Mouse (Mus musculus) lung, adult 2 months (tissue): ENCODE data around the gene Prr5l. TPM values are rescaled to one million over a fixed set of nuclear protein-coding genes. Genes with fewer than 3 reads are reported as not detected.

Experiments used
- DNase-seq: peaks from one replicate; pipeline ENCODE4 v3.0.0; 2022
- H3K4me1 ChIP-seq: fragments of 200-500 bp; 2 replicates; pipeline ENCODE4 v1.6.1; 2011; ENCODE audit warnings: low read length; ENCODE audit not compliant: control insufficient read depth, insufficient read depth
- H3K4me3 ChIP-seq: fragments of 200-500 bp; replicated peaks from 2 replicates; pipeline ENCODE3; 2011; ENCODE audit warnings: low read depth, mild to moderate bottlenecking, control low read depth, low read length; ENCODE audit errors: extremely low read depth
- CTCF ChIP-seq: fragments of 200-500 bp; IDR thresholded peaks from 2 replicates; pipeline ENCODE4 v1.5.1; 2011; ENCODE audit warnings: mild to moderate bottlenecking, low read length, control low read depth; ENCODE audit not compliant: insufficient read depth
- POLR2A ChIP-seq: fragments of 200-500 bp; IDR thresholded peaks from 2 replicates; pipeline ENCODE4 v1.6.1; 2011; ENCODE audit warnings: low read depth, mild to moderate bottlenecking, control low read depth, low read length, borderline replicate concordance; ENCODE audit errors: extremely low read depth
- WGBS: fragments of 180-500 bp; shearing (Covaris S2); methylation state at CpG from one replicate; pipeline ENCODE4 v1.1.7; 2018; 5-methylcytosine and 5-hydroxymethylcytosine counted together
- polyA plus RNA-seq: library from polyadenylated mRNA; depleted of rRNA; stranded (reverse); fragments of >200 nt; gene quantifications from 2 replicates; pipeline ENCODE4 v1.2.3, GENCODE M21; 2012

The Prr5l gene
- polyA plus RNA-seq, 1 experiment = 32.3 TPM

DNA sequence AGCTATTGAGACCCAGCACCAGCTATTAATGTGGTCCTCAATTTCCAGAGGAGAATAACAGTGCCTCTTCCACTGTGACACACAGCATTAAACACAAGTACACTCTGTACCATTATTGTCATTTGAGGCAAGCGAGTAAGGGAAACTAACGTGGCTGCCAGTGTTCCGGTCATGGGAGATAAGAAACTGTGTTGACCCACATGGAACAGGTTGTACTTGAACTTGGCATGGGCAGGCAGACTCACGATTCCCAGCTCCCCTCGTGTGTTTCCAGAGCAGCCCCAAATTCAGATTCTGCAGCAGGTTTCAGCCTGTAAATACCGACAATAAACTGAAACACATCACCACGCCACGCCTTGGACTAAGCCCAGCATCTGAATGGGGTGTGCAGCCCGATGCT, 50.5 kb downstream of the Prr5l start:
- Histone ChIP-seq H3K4me3 (no peak overlapping the region), H3K4me1 (peaks cover 8% of the 10 kb centered on the region)
- no peak for DNase-seq
- TF ChIP-seq CTCF = no peak
- no peak for TF ChIP-seq POLR2A
- WGBS = 57% methylated on average over 9 of the region's 9 CpGs

DNA sequence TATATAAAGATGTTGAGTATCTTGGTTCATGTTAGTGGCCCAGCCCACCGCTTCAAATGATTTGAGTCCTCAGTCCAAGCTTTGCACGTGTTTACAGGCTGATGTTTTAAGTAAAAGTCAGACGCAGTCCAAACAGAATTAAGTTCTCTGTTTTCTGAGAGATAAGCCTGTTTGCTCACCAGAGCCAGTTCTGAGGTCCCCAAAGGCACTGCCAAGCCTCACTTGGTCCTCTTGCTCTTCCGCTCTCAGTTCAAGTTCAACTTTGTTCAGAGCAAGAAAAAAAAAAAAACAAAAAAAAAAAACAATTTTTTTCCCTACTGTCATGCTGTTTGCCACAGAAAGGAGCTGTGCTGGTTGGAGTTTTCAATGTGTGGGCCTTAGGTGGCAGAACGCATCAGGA, 51.0 kb downstream of the Prr5l start:
- H3K4me3 ChIP-seq = no peak overlapping the region
- TF ChIP-seq POLR2A (no peak), CTCF (no peak)
- H3K4me1 ChIP-seq = peaks cover 11% of the 10 kb centered on the region
- no peak for DNase-seq
- 76% methylated on average over 5 of the region's 5 CpGs for WGBS

DNA sequence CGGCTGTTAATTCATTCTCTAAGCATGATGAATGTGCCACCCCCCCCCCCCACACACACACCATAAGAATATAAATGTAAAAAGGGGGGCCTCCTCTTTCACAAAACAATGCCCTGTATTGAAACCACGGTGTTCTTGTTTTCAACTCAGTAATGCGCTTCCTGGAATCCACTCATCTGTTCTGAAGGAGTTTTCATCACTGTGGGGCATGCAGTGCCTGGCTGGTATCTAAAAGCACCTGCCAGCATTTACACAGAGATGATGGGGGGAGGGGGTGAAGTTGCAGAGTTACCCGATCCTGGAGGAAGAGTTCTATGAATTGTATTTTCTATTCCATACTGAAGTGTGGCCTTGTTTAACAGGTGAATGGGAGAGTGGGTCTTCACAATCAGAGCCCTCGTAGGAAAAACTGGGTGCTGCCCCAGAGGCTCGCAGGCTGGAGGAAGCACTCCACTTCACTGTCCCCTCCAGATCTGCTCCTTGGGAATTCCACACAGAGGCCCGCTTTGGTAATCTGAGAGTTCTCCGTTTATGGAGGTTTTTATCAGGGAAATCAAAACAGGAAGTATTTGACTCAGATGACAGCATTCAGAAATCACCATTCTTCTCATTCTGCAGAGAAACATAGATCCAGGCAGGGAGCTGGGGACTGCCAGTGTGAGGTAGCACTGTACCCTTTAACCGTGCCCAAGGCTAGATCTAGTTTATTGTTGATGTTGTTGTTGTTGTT, 52.5 kb downstream of the Prr5l start:
- no peak for TF ChIP-seq CTCF
- no peak for TF ChIP-seq POLR2A
- WGBS = 29% methylated on average over 9 of the region's 9 CpGs

DNA sequence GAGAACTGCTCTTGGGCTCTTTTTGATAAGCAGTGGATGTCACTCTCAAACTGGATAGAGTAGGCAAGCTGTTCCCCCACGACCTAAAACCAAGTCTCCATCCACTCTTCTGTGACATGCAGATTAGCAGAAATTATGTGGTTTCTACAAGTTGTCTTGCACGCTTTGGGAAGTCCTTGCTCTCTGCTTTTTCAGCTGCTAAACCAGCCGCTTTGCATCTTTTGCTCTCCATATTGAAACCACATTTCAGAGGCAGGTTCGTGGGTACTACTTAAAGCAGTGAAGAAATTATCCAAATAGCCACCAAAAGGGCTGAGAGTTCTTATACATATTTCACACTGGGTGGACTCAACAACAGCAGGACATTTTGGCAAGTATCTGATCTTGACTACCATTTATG, 53.8 kb downstream of the Prr5l start:
- DNase-seq = no peak
- WGBS = 78% methylated on average over 4 of the region's 4 CpGs
- no peak overlapping the region for H3K4me3 ChIP-seq
- peaks cover 11% of the 10 kb centered on the region for H3K4me1 ChIP-seq
- TF ChIP-seq CTCF (no peak), POLR2A (no peak)

More for the DNA sequence above, 52.5 kb downstream of the Prr5l start:
- H3K4me3 ChIP-seq = no peak overlapping the region
- peak; percentile 26 for DNase-seq
- H3K4me1 ChIP-seq = peaks cover 11% of the 10 kb centered on the region

DNA sequence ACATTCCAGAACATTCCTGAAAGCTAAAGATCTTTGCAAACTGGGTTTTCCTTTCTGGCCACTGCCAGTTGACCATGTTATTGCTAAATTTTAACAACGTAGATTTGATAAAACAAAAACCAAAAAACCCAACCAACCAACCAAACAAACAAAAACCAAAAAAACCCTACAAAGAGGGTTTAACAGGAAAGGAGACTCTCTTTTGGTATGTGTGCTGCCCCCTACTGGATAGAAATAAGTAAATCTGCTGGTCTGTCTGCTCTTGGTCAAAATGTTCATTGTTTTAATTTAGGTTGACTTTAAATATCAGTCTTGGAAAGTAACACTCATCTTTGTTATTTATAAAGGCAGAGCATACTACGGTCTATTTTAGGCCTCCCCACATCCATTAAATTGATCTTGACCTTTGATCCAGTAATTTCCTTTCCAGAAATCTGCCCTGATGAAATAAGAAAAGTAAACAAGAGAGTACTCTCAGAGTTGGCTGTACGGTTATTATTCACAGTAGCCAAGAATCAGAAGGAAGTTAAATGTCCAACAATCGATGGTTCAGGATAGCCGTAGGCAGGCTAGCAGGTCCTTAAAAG, 54.7 kb downstream of the Prr5l start:
- H3K4me1 ChIP-seq = peaks cover 11% of the 10 kb centered on the region
- H3K4me3 ChIP-seq = no peak overlapping the region
- no peak for DNase-seq
- WGBS = 15% methylated on average over 5 of the region's 5 CpGs
- TF ChIP-seq POLR2A (no peak), CTCF (0 out of 2 replicates have a peak, but pooled peaks have one; percentile 2)

DNA sequence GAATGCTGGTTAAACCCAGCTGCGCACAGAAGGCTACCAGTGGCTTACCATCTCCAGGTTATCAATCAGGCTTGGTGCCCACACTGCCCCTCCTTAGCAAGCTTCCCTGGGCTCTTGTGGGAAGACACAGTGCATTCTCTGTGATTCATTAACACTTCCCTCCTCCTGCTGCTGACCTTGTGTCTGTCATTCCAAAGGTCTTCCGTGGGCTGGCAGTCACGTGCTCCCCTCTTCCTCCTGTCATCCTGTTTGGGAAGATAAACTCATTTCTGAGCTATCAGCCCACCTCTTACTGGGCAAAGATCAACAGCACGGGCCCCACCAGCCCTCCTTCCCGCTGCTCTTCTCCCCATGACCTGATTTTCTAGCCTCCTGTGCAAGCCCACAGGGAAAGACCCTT, 55.2 kb downstream of the Prr5l start:
- no peak for TF ChIP-seq CTCF
- TF ChIP-seq POLR2A = no peak
- Histone ChIP-seq H3K4me1 (peaks cover 11% of the 10 kb centered on the region), H3K4me3 (no peak overlapping the region)
- 23% methylated on average over 5 of the region's 5 CpGs for WGBS
- DNase-seq = no peak

DNA sequence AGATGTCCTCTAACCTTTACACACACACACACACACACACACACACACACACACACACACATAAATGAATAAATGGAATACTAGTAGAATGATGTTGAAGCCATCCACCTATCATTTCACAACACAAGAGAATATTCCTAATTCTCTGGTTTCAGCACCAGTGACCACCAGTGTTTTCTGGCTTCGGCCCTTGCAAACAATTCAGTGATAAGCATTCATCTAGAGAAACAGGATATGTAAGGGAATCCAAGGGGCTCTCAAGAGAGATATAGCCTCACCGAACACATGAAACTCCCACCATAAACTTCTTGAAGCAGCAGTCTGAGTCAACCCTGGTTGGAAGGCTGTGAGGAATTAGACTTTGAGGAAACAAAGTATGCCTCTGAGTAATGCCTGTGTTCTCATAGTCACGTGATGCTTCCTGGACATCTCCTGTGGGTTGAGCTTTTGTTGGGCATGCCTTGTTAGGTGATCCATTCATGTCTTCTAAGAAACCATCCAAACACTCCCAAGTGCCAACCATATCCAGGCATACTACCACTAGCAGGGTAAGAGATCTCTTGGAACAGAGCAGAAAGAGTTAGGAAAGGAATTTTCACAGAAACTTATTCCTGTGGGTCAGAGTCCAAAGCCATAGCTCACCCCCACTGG, 55.8 kb downstream of the Prr5l start:
- TF ChIP-seq POLR2A (no peak), CTCF (no peak)
- DNase-seq = no peak
- 71% methylated on average over 3 of the region's 3 CpGs for WGBS
- Histone ChIP-seq H3K4me1 (peaks cover 11% of the 10 kb centered on the region), H3K4me3 (no peak overlapping the region)

DNA sequence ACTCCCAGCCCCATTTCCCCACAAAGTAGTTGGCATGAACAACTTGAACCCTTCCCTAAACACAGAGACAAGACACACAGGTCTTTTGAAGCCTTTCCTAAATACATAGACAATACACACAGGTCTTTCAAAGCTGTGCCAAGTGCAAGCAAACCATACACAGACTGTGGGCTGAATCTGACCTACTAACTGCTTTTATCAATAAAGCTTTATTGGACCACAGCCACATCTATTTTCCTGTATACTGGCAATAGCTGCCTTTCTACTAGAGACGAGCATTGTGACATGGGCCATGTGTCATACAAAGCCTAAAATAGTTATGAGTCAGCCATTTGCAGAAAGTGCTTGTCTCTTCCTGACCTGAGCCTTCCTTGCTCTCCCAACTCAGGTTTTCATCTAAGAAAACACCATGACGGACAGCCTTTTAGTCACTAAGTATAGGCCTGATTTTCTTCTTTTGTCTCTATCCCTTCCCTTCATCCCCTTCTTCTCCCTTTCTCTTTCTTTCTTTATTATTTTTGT, 56.6 kb downstream of the Prr5l start:
- TF ChIP-seq CTCF (no peak), POLR2A (no peak)
- H3K4me3 ChIP-seq = no peak overlapping the region
- no peak for DNase-seq
- WGBS = 59% methylated on average over 2 of the region's 2 CpGs
- H3K4me1 ChIP-seq = peaks cover 11% of the 10 kb centered on the region

DNA sequence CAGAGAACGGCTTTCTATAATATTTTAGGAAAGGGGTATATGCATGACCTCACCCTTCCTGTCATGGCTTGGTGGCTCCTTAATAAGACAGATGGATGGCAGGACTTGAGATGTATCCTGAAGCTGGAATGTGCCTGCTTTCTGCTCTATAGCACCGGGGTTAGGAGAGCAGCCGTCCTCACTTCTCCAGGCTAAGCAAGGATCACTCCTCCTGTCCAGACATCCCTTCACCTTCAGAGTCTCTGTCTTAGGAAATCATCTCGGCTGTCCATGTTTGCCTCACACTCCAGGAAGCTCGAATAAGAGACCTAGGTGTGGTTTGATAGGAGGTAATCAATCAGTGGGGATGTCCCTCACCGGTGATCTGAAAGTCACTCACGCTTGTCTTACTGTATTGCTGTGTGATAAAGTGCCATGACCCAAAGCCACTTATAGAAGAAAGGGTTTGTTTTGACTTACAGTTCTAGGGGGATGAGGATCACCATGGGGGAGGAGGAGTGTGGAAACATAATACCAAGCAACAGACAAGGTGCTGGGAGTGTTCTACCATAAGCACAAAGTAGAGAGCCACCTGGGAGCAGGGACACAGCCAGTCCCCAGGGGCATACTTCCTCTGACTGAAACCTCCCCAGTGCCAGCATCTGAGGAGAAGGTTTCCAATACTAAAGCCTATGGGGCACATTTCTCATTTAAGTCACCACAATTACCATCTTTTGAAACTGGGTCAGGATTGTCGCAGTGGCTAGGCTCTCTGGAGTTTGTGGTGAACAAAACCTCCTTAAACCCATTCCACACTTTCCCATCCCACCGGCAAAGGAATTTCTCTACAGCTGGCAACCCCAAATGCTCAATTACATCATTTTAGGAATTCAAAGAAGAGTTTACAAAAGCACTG, 57.4 kb downstream of the Prr5l start:
- TF ChIP-seq CTCF (no peak), POLR2A (no peak)

More for the DNA sequence above, 57.4 kb downstream of the Prr5l start:
- DNase-seq = no peak
- 71% methylated on average over 9 of the region's 9 CpGs for WGBS
- Histone ChIP-seq H3K4me1 (peaks cover 11% of the 10 kb centered on the region), H3K4me3 (no peak overlapping the region)
